Mouse (Mus musculus) liver, embryonic 11.5 days (tissue): ENCODE data around the gene Birc7. TPM values are rescaled to one million over a fixed set of nuclear protein-coding genes. Genes with fewer than 3 reads are reported as not detected.

ENCODE experiments used
- ATAC-seq: fragments of 200-750 bp; cut with Nextera tagmentation; replicated peaks from 2 replicates; pipeline ENCODE4 v1.8.0; 2017; ENCODE audit warnings: moderate number of reproducible peaks, mild to moderate bottlenecking, moderate TSS enrichment, moderate library complexity; ENCODE audit not compliant: low FRiP score
- DNase-seq: peaks from one replicate; pipeline ENCODE4 v3.0.0-alpha.2; 2017; ENCODE audit warnings: low spot score
- H3K27ac ChIP-seq: fragments of 300-500 bp; sonication (generic); 2 replicates; pipeline ENCODE4 v1.5.1; 2014; ENCODE audit warnings: mild to moderate bottlenecking, low read depth, low read length, control low read depth
- H3K27me3 ChIP-seq: fragments of 300-500 bp; sonication (generic); replicated peaks from 2 replicates; pipeline ENCODE4 v1.6.1; 2014; ENCODE audit warnings: low read length, mixed read lengths; ENCODE audit not compliant: control insufficient read depth, insufficient read depth
- H3K36me3 ChIP-seq: fragments of 300-500 bp; sonication (generic); 2 replicates; pipeline ENCODE4 v1.6.1; 2014; ENCODE audit warnings: mild to moderate bottlenecking, low read length, moderate library complexity, mixed read lengths; ENCODE audit not compliant: control insufficient read depth, insufficient read depth
- H3K4me1 ChIP-seq: fragments of 300-500 bp; sonication (generic); replicated peaks from 2 replicates; pipeline ENCODE4 v1.6.1; 2014; ENCODE audit warnings: low read length, mixed read lengths; ENCODE audit not compliant: control insufficient read depth, insufficient read depth
- H3K4me2 ChIP-seq: fragments of 300-500 bp; sonication (generic); 2 replicates; pipeline ENCODE4 v1.6.1; 2014; ENCODE audit warnings: mild to moderate bottlenecking, control low read depth, moderate library complexity
- H3K4me3 ChIP-seq: fragments of 300-500 bp; sonication (generic); 2 replicates; pipeline ENCODE4 v1.5.1; 2014; ENCODE audit warnings: low read depth, low read length, control low read depth
- H3K9ac ChIP-seq: fragments of 300-500 bp; sonication (generic); 2 replicates; pipeline ENCODE4 v1.6.1; 2014; ENCODE audit warnings: low read depth, low read length, control low read depth
- H3K9me3 ChIP-seq: fragments of 300-500 bp; sonication (generic); 2 replicates; pipeline ENCODE4 v1.6.1; 2016; ENCODE audit warnings: low read length, inconsistent platforms, mixed read lengths; ENCODE audit not compliant: control insufficient read depth
- WGBS: fragments of 180-500 bp; shearing (Covaris S2); extraction: QIAGEN DNeasy Blood & Tissue Kit; methylation state at CpG from one replicate; pipeline ENCODE4 v1.1.7; 2014; 5-methylcytosine and 5-hydroxymethylcytosine counted together
- polyA plus RNA-seq: library from polyadenylated mRNA; unstranded; fragments of >200 nt; fragmentation: Nextera tagmentation; extraction: Ambion mirVana; gene quantifications from 2 replicates; pipeline ENCODE4 v1.2.1, GENCODE M21; 2014

Birc7 gene
- polyA plus RNA-seq, 1 experiment from 2014 or later: not detected

DNA sequence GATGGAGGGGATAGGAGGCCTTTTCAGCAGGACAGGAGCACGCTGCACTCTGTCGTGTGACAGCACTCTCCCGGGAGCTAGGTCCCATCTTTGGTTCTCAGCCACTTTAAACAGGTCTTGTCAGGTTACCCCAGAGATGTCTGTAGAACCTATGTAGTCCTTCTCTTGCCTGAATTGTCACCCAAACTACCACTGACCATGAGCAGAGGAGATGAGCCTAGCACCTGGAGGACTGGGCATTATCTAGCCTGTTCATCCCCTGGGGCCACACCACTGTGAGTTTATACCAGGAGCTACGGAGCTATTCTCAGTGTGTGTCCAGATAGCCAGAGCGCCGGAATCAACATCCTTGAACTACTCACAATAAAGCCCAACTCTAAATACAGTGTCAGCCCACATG is 31.0 kb upstream of the Birc7 start:
- WGBS: 82% methylated on average over 6 of the region's 6 CpGs
- no peak for DNase-seq
- H3K27me3 ChIP-seq: peaks cover 49% of the 10 kb centered on the region

DNA sequence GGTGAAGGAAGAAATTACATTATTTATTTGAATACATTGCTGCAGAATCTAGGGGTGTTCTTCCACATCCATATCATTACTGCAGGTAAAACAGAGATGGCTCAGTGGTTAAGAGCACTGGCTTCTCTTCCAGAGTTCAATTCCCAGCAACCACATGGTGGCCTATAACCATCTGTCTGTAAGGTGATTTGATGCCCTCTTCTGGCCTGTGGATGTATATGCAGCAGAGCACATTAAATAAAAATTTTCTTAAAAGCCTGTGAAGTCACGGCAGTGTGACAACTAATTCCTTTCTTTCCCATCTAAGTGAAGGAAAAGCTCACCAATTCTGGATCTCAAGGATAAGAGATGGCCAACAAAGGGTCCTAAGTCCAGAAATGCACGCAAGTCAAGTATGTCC is 26.7 kb upstream of the Birc7 start:
- H3K4me2 ChIP-seq: no peak overlapping the region
- peaks cover 8% of the 10 kb centered on the region for H3K27me3 ChIP-seq
- H3K4me1 ChIP-seq: 0 out of 2 replicates have a peak, but pooled peaks cover 4% of the 10 kb centered on the region
- H3K36me3 ChIP-seq: peaks cover 4% of the 10 kb centered on the region; the same call in 1 of the 2 replicates
- no peak overlapping the region for H3K9ac ChIP-seq
- H3K4me3 ChIP-seq: no peak overlapping the region
- H3K9me3 ChIP-seq: no peaks in the 10 kb centered on the region
- DNase-seq (no peak), ATAC-seq (no peak)
- no peak overlapping the region for H3K27ac ChIP-seq
- WGBS: 54% methylated on average over 2 of the region's 2 CpGs

More for the DNA sequence above, 31.0 kb upstream of the Birc7 start:
- no peaks in the 10 kb centered on the region for H3K9me3 ChIP-seq
- H3K36me3 ChIP-seq: no peaks in the 10 kb centered on the region
- no peak overlapping the region for H3K9ac ChIP-seq
- H3K4me3 ChIP-seq: no peak overlapping the region
- H3K4me2 ChIP-seq: no peak overlapping the region
- H3K27ac ChIP-seq: no peak overlapping the region
- no peak for ATAC-seq
- peaks cover 10% of the 10 kb centered on the region for H3K4me1 ChIP-seq

DNA sequence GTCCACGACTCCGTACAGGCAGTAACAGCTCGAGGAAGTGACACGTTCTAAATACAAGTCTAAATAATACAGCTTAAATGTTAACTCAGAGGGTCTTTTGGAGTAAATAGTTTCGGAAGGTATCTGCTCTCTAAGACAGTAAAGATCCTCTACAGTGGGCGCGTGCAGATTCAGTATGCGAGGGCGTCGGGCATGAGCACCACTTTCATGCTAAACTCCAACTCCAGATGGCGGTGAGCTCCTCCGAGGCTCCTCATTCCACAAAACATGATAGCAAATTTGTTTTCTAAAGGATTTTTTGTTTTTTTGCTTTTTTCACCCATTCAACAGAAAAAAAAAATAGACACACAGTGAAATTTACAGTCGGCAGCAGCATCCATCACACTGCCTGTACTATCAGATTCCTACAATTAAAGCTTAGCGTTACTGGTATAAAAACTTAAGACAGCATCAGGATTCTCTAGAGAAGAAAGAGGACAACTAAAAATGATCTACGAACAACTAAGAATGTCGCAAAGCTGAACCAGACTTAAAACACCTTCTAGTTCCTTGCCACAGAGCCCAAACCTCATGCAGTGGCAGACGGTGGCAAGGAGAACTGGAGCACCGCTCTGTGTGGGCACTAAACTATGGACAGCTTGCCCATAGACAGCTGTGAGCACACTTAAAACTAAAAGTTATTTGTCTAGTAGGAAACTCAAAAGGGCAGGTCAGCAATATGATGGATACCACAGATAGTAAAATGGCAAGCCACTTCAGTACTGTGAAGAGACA is 24.2 kb upstream of the Birc7 start:
- Histone ChIP-seq H3K36me3 (peaks cover 6% of the 10 kb centered on the region; the same call in 1 of the 2 replicates), H3K27ac (no peak overlapping the region), H3K9me3 (no peaks in the 10 kb centered on the region), H3K4me3 (no peak overlapping the region), H3K9ac (no peak overlapping the region), H3K27me3 (no peaks in the 10 kb centered on the region; the same call in 1 of the 2 replicates), H3K4me1 (0 out of 2 replicates have a peak, but pooled peaks cover 4% of the 10 kb centered on the region), H3K4me2 (no peak overlapping the region)
- WGBS: 93% methylated on average over 18 of the region's 18 CpGs
- ATAC-seq (no peak), DNase-seq (no peak)

DNA sequence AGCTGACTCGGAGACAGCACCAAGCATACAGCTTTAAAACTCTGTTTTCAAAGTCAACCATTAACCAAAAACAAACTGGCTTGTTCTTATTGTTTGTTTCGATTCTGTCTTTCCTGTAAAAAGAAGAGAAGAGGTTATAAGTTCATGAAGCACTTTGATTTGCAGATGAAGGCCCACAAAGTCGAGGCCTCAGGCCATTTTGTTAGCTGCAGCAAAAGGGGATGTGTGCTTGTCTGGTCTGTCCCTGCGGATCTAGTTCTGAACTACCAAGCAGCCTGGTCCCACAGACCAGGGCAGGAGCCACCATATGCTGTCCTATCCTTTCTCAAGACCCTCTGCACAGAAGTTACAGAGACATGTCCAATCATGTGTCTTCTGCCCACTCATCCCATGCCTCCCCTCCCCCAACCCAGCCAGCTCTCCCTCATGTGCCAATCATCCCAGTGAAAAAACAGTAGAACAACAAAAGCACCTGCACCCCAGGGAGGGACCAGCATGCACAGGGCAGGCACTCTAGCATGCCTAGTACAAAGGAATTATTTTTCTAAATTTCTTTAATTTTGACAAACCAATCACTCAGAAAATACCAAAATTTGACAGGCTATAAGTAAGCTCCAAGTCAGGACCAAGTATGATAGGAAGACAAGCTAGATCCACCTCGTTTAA is 23.1 kb upstream of the Birc7 start:
- no peak overlapping the region for H3K9ac ChIP-seq
- WGBS: 71% methylated on average over 5 of the region's 5 CpGs
- H3K27ac ChIP-seq: no peak overlapping the region
- DNase-seq (no peak), ATAC-seq (no peak)
- H3K36me3 ChIP-seq: peaks cover 12% of the 10 kb centered on the region; the same call in 1 of the 2 replicates
- H3K4me1 ChIP-seq: 0 out of 2 replicates have a peak, but pooled peaks cover 4% of the 10 kb centered on the region
- no peak overlapping the region for H3K4me3 ChIP-seq
- H3K9me3 ChIP-seq: no peaks in the 10 kb centered on the region
- no peak overlapping the region for H3K4me2 ChIP-seq
- no peaks in the 10 kb centered on the region for H3K27me3 ChIP-seq

DNA sequence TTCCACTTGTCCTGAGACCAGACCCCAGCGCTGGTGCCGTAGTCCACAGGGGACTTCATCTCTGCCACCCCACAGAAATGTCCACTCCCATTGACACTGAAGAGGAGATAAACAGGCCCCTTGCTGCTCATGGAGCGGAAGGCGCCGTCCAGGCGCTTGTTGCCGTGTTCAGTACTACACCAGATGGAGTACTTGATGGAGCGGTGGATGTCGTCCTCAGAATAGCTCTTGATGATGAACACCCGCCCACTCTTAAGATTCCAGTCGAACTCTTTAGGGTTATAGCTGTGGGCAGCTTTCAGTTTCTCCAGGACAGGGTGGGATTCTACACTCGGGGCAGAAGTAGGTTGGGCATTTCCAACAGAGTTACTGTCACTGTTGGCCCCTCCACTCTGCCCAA is 17.9 kb upstream of the Birc7 start:
- 93% methylated on average over 12 of the region's 12 CpGs for WGBS
- Histone ChIP-seq H3K9me3 (no peaks in the 10 kb centered on the region), H3K36me3 (peaks cover 44% of the 10 kb centered on the region), H3K27ac (no peak overlapping the region), H3K9ac (no peak overlapping the region), H3K4me2 (no peak overlapping the region), H3K4me1 (peaks cover 5% of the 10 kb centered on the region; the same call in 1 of the 2 replicates), H3K27me3 (no peaks in the 10 kb centered on the region), H3K4me3 (no peak overlapping the region)
- DNase-seq (no peak), ATAC-seq (no peak)

DNA sequence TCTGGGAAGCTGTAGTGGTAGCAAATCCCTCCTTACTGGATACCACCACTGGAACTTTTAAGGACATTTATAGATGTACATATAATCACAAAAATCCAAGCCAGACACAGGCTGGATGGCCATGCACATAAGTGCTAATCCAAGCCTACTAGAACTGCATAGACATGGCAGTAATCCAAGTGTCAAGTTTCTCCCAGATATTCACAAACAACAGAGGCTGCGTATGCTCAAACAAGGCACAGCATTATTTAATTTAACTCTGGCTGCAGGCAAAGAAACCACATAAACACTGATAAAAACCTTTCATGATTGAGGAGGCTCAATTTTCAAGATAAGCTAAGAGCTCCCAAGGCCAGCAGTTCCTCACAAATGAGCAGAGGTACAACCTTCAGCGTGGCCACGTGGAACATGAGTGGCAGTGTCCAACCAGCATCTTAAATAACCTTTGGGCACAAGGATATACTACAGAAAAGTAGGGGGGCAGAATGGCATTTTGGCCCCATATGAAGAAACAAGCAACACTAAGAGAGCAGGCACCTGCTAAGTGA is 12.9 kb upstream of the Birc7 start:
- ATAC-seq (no peak), DNase-seq (no peak)
- H3K9ac ChIP-seq: 0 out of 2 replicates have a peak overlapping the region, but pooled peaks have one; percentile 26
- no peak overlapping the region; the same call in 1 of the 2 replicates for H3K4me2 ChIP-seq
- peaks cover 48% of the 10 kb centered on the region for H3K36me3 ChIP-seq
- no peaks in the 10 kb centered on the region for H3K27me3 ChIP-seq
- H3K4me3 ChIP-seq: no peak overlapping the region
- WGBS: 65% methylated on average over 3 of the region's 3 CpGs
- H3K4me1 ChIP-seq: peaks cover 16% of the 10 kb centered on the region
- H3K9me3 ChIP-seq: no peaks in the 10 kb centered on the region
- no peak overlapping the region for H3K27ac ChIP-seq

DNA sequence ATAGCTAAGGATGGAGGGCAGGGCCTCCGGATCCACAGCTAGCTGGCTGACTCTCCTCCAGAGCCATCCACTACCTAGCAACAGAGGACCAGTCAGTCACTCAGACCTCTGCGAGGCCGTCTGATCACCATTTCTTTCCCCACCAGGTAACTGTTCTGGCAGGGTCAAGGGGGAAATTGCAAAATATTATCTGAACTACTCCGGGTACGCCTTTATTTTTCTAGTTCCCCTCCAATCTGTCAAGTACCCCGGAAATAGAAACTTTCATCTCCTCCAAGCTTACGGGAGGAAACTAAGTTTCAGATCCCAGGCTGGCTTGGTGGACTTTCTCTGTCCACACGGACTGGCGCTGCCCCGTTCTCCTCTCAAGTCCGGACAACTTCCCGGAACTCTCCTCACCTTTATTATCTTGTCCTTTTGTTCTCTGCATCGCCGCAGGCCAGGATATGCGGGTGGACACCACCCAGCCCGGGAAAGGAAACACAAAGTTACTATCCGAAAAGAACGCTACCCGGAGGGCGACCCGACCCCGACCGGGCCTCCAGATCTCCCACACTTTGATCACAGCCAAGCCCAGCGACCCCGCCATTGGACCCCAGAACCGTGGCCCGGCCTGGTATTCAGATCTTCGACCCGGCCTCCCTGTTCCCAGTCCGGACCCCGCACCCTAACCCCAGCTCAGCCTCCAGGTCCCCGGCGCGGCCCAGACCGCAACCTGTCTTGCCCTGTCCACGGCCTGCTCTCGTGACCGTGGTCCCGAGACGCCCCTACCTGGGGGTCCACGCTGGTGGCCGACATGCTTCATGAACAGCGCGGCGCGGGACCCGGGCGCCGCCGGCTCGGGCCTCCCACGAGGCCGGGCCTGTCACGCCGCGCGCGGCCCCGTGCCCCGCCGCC is 8.7 kb upstream of the Birc7 start:
- no peaks in the 10 kb centered on the region for H3K27me3 ChIP-seq
- ATAC-seq (peak; percentile 11), DNase-seq (no peak)
- H3K27ac ChIP-seq: peak overlapping the region; percentile 47
- H3K4me2 ChIP-seq: peak overlapping the region; percentile 70
- peak overlapping the region; percentile 88 for H3K4me3 ChIP-seq
- peaks cover 16% of the 10 kb centered on the region for H3K4me1 ChIP-seq
- peak overlapping the region; percentile 93 for H3K9ac ChIP-seq
- peaks cover 20% of the 10 kb centered on the region; the same call in 1 of the 2 replicates for H3K36me3 ChIP-seq
- no peaks in the 10 kb centered on the region for H3K9me3 ChIP-seq
- under 1% methylated on average over 61 of the region's 61 CpGs for WGBS

DNA sequence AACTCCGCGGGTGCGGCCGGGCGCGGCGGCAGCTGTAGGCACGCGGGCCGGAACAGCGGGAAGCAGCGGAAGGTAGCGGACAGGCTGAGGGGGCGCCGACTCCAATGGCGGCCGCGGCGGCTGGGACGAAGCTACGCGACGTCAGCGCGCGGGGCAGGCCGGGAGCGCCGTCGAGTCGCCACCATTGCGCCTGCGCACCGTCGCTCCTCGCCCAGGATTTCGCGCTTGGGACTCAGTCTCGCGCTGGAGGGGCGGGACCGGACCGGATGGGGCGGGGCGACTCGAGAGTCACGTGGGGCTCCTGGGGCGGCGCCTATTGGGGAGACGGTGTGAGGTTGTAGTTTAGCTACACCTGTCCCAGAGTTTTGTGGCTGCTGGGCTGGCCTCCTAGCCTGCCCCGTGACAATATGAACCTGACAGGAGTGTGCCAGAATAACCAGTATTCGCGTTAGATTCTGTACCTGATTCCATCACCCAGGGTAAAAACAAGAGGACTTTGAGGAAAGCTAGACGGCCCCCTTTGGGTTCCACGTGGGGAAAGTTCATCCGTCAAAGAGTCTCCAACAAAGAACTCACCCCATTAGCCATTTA is 7.9 kb upstream of the Birc7 start, which contains the start of gene Ythdf1:
TSS of gene Ythdf1 (minus strand) at position 140 of the 591 bp plus-strand sequence.
- H3K9me3 ChIP-seq: no peaks in the 10 kb centered on the region
- under 1% methylated on average over 55 of the region's 56 CpGs for WGBS
- H3K4me3 ChIP-seq: peak within 1 kb of the TSS; percentile 88

More for the DNA sequence above, 7.9 kb upstream of the Birc7 start, which contains the start of gene Ythdf1:
- Histone ChIP-seq H3K36me3 (peaks cover 17% of the 10 kb centered on the region; the same call in 1 of the 2 replicates), H3K27me3 (no peaks in the 10 kb centered on the region), H3K4me1 (peaks cover 12% of the 10 kb centered on the region), H3K9ac (peak within 1 kb of the TSS; percentile 93), H3K4me2 (peak within 1 kb of the TSS; percentile 70), H3K27ac (peak within 1 kb of the TSS; percentile 47)
- DNase-seq: peak; percentile 98
- ATAC-seq: peak; percentile 95
